Mouse (Mus musculus): ENCODE measurements around the gene Anxa8. TPM values are rescaled to one million over a fixed set of nuclear protein-coding genes. Genes with fewer than 3 reads are reported as not detected.

The Anxa8 gene
- total RNA-seq, 2 experiments from 2014 or later, result 2.8 to 3.5 TPM

- DNase-seq, result peak; percentile 14 to 17
These were observed 33.4 kb downstream of the Anxa8 start for GRCm38 (mm10) chr14:34119046-34119723.

GRCm38 (mm10) chr14:34120016-34120910 is 34.5 kb downstream of the Anxa8 start:
- no peak for DNase-seq

- no peak for DNase-seq
These were observed 35.2 kb downstream of the Anxa8 start for GRCm38 (mm10) chr14:34120923-34121351.

GRCm38 (mm10) chr14:34121691-34122090 is 35.9 kb downstream of the Anxa8 start:
- no peak for DNase-seq

GRCm38 (mm10) chr14:34131216-34131615 is 45.4 kb downstream of the Anxa8 start:
- DNase-seq, result no peak

GRCm38 (mm10) chr14:34135391-34135790 is 49.6 kb downstream of the Anxa8 start:
- peak; percentile 18 to 40 for DNase-seq

GRCm38 (mm10) chr14:34139671-34140664 is 54.2 kb downstream of the Anxa8 start:
- no peak for DNase-seq

GRCm38 (mm10) chr14:34142316-34142715 is 56.5 kb downstream of the Anxa8 start:
- DNase-seq, result no peak

- no peak for DNase-seq
These were observed 57.1 kb downstream of the Anxa8 start for GRCm38 (mm10) chr14:34142915-34143314.

Other genes starting within 250 kb of the Anxa8 start
- 10 to 100 TPM; 12.8 to 13.4 TPM for gene Gdf10, start 162.4 kb upstream of the Anxa8 start, total RNA-seq (2021)
- gene Gdf2, start 144.9 kb upstream of the Anxa8 start, total RNA-seq (2021), result not detected
- gene Rbp3, start 132.0 kb upstream of the Anxa8 start, total RNA-seq (2021), result not detected
- gene Zfp488, start 107.2 kb upstream of the Anxa8 start, total RNA-seq (2021), result not detected
- gene Gm30083, start 70.8 kb upstream of the Anxa8 start, total RNA-seq (2021), result not detected
- under 1 TPM in 1 of 2 experiments, not detected in 1; 0.17 TPM for gene Gm5460, start 69.2 kb upstream of the Anxa8 start, total RNA-seq (2021)
- not detected for gene Antxrl, start 33.3 kb upstream of the Anxa8 start, total RNA-seq (2021)
- not detected for gene A630023A22Rik, start 16.8 kb downstream of the Anxa8 start, total RNA-seq (2021)
- under 1 TPM; 0.13 to 0.20 TPM for gene Npy4r, start 66.5 kb downstream of the Anxa8 start, total RNA-seq (2021)
- gene Gprin2, start 115.7 kb downstream of the Anxa8 start, total RNA-seq (2021), result 1 to 10 TPM; 1.1 to 1.6 TPM
- gene Syt15, start 133.6 kb downstream of the Anxa8 start, total RNA-seq (2021), result under 1 TPM; 0.20 TPM
- gene Shld2, start 224.5 kb downstream of the Anxa8 start, total RNA-seq (2021), result 10 to 100 TPM in 1 of 2 experiments, 1 to 10 TPM in 1; 7.4 to 14.9 TPM
- 100 to 1,000 TPM; 177 to 206 TPM for gene Glud1, start 224.7 kb downstream of the Anxa8 start, total RNA-seq (2021)